Comparison of ENCODE assay signal across 8 mouse cellular contexts in genomic region chr7:30295103-30295502, GRCm38 (mm10). TPM values are rescaled to one million over a fixed set of nuclear protein-coding genes. Genes with fewer than 3 reads are reported as not detected.
DNase-seq lines count a peak whose midpoint lies in the region; ATAC-seq and TF ChIP-seq lines count a peak whose summit lies in the region.

No protein-coding gene starts in this region.

- no peaks in the 10 kb centered on the region for H3K9me3 ChIP-seq in midbrain, embryonic 13.5 days
- H3K9me3 ChIP-seq in midbrain, embryonic 16.5 days (replicated peaks; ENCODE audit: control insufficient read depth, low read length, poor library complexity, severe bottlenecking) = no peaks in the 10 kb centered on the region

- DNase-seq in gastrocnemius, adult 2 months = peak; percentile 65
- DNase-seq in gastrocnemius, adult 8-10 months (ENCODE audit: low spot score in 2 of 2) = no peak
- peak; percentile 93 to 94 for DNase-seq in cerebellum, postnatal 36 days
- DNase-seq in thymus, adult 18-20 months = no peak
- no peak for DNase-seq in embryo, embryonic 10.5 days (ENCODE audit: low spot score)

- no peak for TF ChIP-seq POLR2A in olfactory bulb, adult 2 months (IDR thresholded peaks at IDR 0.05; ENCODE audit: insufficient read depth, low read depth, low read length)

- H3K4me1 ChIP-seq in midbrain, embryonic 13.5 days (replicated peaks) = peaks cover 39% of the 10 kb centered on the region
- peaks cover 28% of the 10 kb centered on the region for H3K4me1 ChIP-seq in midbrain, embryonic 16.5 days (ENCODE audit: control insufficient read depth, insufficient read depth, low read length)
- peaks cover 25% of the 10 kb centered on the region for H3K4me1 ChIP-seq in olfactory bulb, adult 2 months (ENCODE audit: control insufficient read depth, insufficient read depth, low read length)

- no peak for ATAC-seq in midbrain, embryonic 13.5 days
- ATAC-seq in midbrain, embryonic 16.5 days = no peak

- H3K9ac ChIP-seq in midbrain, embryonic 13.5 days (replicated peaks) = peak overlapping the region; percentile 25; the same call in 1 of the 2 replicates
- H3K9ac ChIP-seq in midbrain, embryonic 16.5 days (ENCODE audit: low read depth, low read length) = no peak overlapping the region

- H3K4me2 ChIP-seq in midbrain, embryonic 13.5 days (replicated peaks) = no peak overlapping the region
- H3K4me2 ChIP-seq in midbrain, embryonic 16.5 days (ENCODE audit: low read length) = no peak overlapping the region

- H3K27ac ChIP-seq in gastrocnemius, adult 2 months = no peak overlapping the region
- H3K27ac ChIP-seq in midbrain, embryonic 13.5 days = no peak overlapping the region
- no peak overlapping the region for H3K27ac ChIP-seq in midbrain, embryonic 16.5 days (ENCODE audit: low read length)
- H3K27ac ChIP-seq in olfactory bulb, adult 2 months (ENCODE audit: insufficient read depth, low read depth, low read length) = 0 out of 2 replicates have a peak overlapping the region, but pooled peaks have one; percentile 10

- intact Hi-C loops in gastrocnemius, adult 2 months (cut with DNase I) = no loop called here

- no peak overlapping the region for H3K4me3 ChIP-seq in gastrocnemius, adult 2 months
- H3K4me3 ChIP-seq in midbrain, embryonic 13.5 days (replicated peaks) = no peak overlapping the region
- no peak overlapping the region for H3K4me3 ChIP-seq in midbrain, embryonic 16.5 days (ENCODE audit: low read depth, low read length)
- H3K4me3 ChIP-seq in olfactory bulb, adult 2 months (ENCODE audit: insufficient read depth, low read depth, low read length) = no peak overlapping the region

- WGBS in midbrain, embryonic 13.5 days = 72% methylated on average over 10 of the region's 10 CpGs
- 78% methylated on average over 10 of the region's 10 CpGs for WGBS in midbrain, embryonic 16.5 days
- 61% methylated on average over 10 of the region's 10 CpGs for WGBS in olfactory bulb, adult 2 months

- no peaks in the 10 kb centered on the region for H3K27me3 ChIP-seq in midbrain, embryonic 13.5 days
- H3K27me3 ChIP-seq in midbrain, embryonic 16.5 days (ENCODE audit: control insufficient read depth, insufficient read depth, low read depth, low read length) = no peaks in the 10 kb centered on the region

- TF ChIP-seq CTCF in gastrocnemius, adult 2 months (IDR thresholded peaks at IDR 0.05) = no peak
- no peak for TF ChIP-seq CTCF in olfactory bulb, adult 2 months (IDR thresholded peaks at IDR 0.05; ENCODE audit: insufficient read depth, low read depth, low read length)

- H3K36me3 ChIP-seq in midbrain, embryonic 13.5 days = peaks cover 67% of the 10 kb centered on the region
- H3K36me3 ChIP-seq in midbrain, embryonic 16.5 days (ENCODE audit: control insufficient read depth, insufficient read depth, low read length) = peaks cover 40% of the 10 kb centered on the region

RNA-seq across cellular contexts. Expression of gene Clip3, which starts 3.6 kb away (rescaled TPM):
- 1 to 10 TPM; 5.5 to 5.8 TPM for total RNA-seq in gastrocnemius, adult 2 months (2021)
- total RNA-seq in gastrocnemius, adult 8-10 months (2022) = 1 to 10 TPM; 1.1 to 7.3 (median 3.4) TPM
- polyA plus RNA-seq in midbrain, embryonic 13.5 days (2015; fragmentation: Nextera tagmentation; extraction: Ambion mirVana) = 92.0 and 99.2 TPM in 2 replicates
- 100 and 124 TPM in 2 replicates for polyA plus RNA-seq in midbrain, embryonic 16.5 days (2015; fragmentation: Nextera tagmentation; extraction: Ambion mirVana)
- polyA plus RNA-seq in olfactory bulb, adult 2 months (2012; ENCODE audit: insufficient read depth, insufficient read length, low replicate concordance, missing spikeins) = 737 TPM in 1 of 2 replicates, not detected in the other

RNA-seq across cellular contexts. Expression of gene Alkbh6, which starts 13.4 kb away (rescaled TPM):
- total RNA-seq in gastrocnemius, adult 2 months (2021) = 10 to 100 TPM; 21.0 to 22.9 TPM
- 10 to 100 TPM; 21.4 to 31.1 (median 26.4) TPM for total RNA-seq in gastrocnemius, adult 8-10 months (2022)
- 128 and 132 TPM in 2 replicates for polyA plus RNA-seq in midbrain, embryonic 13.5 days (2015; fragmentation: Nextera tagmentation; extraction: Ambion mirVana)
- 120 and 127 TPM in 2 replicates for polyA plus RNA-seq in midbrain, embryonic 16.5 days (2015; fragmentation: Nextera tagmentation; extraction: Ambion mirVana)
- polyA plus RNA-seq in olfactory bulb, adult 2 months (2012; ENCODE audit: insufficient read depth, insufficient read length, low replicate concordance, missing spikeins) = not detected in 2 replicates

RNA-seq across cellular contexts. Expression of gene Wdr62, which starts 14.9 kb away (rescaled TPM):
- 1 to 10 TPM; 1.7 to 3.0 TPM for total RNA-seq in gastrocnemius, adult 2 months (2021)
- 1 to 10 TPM in 3 of 4 experiments, under 1 TPM in 1; 0.90 to 2.3 (median 1.4) TPM for total RNA-seq in gastrocnemius, adult 8-10 months (2022)
- 5.9 and 6.4 TPM in 2 replicates for polyA plus RNA-seq in midbrain, embryonic 13.5 days (2015; fragmentation: Nextera tagmentation; extraction: Ambion mirVana)
- 3.8 and 4.0 TPM in 2 replicates for polyA plus RNA-seq in midbrain, embryonic 16.5 days (2015; fragmentation: Nextera tagmentation; extraction: Ambion mirVana)
- polyA plus RNA-seq in olfactory bulb, adult 2 months (2012; ENCODE audit: insufficient read depth, insufficient read length, low replicate concordance, missing spikeins) = not detected in 2 replicates

RNA-seq across cellular contexts. Expression of gene Thap8, which starts 15.2 kb away (rescaled TPM):
- under 1 TPM in 1 of 2 experiments, not detected in 1; 0.26 TPM for total RNA-seq in gastrocnemius, adult 2 months (2021)
- not detected for total RNA-seq in gastrocnemius, adult 8-10 months (2022)
- polyA plus RNA-seq in midbrain, embryonic 13.5 days (2015; fragmentation: Nextera tagmentation; extraction: Ambion mirVana) = 0.68 and 0.79 TPM in 2 replicates
- polyA plus RNA-seq in midbrain, embryonic 16.5 days (2015; fragmentation: Nextera tagmentation; extraction: Ambion mirVana) = 0.51 and 1.3 TPM in 2 replicates
- polyA plus RNA-seq in olfactory bulb, adult 2 months (2012; ENCODE audit: insufficient read depth, insufficient read length, low replicate concordance, missing spikeins) = not detected in 2 replicates

RNA-seq across cellular contexts. Expression of gene Syne4, which starts 19.5 kb away (rescaled TPM):
- 1 to 10 TPM; 1.8 to 2.1 TPM for total RNA-seq in gastrocnemius, adult 2 months (2021)
- total RNA-seq in gastrocnemius, adult 8-10 months (2022) = 1 to 10 TPM in 2 of 4 experiments, under 1 TPM in 1, not detected in 1; 0.73 to 1.7 (median 1.3) TPM
- 10.8 and 11.7 TPM in 2 replicates for polyA plus RNA-seq in midbrain, embryonic 13.5 days (2015; fragmentation: Nextera tagmentation; extraction: Ambion mirVana)
- 13.4 and 16.0 TPM in 2 replicates for polyA plus RNA-seq in midbrain, embryonic 16.5 days (2015; fragmentation: Nextera tagmentation; extraction: Ambion mirVana)
- not detected in 2 replicates for polyA plus RNA-seq in olfactory bulb, adult 2 months (2012; ENCODE audit: insufficient read depth, insufficient read length, low replicate concordance, missing spikeins)

Comparison
In these comparisons a context has a peak if more than half of its experiments do, and no peak if none do; other contexts are left out.
1. DNase-seq: peak in gastrocnemius, adult 2 months (single experiment) and cerebellum, postnatal 36 days (2 of 2); none in gastrocnemius, adult 8-10 months (0 of 2), thymus, adult 18-20 months (0 of 2) and embryo, embryonic 10.5 days (single experiment).
2. RNA of gene Alkbh6, which starts 13.4 kb away (polyA plus RNA-seq): 128 to 132 TPM in midbrain, embryonic 13.5 days and 120 to 127 TPM in midbrain, embryonic 16.5 days; not detected in olfactory bulb, adult 2 months; every median in the first group is over 100 times any median in the second.